23 mouse cellular contexts compared by ENCODE assay signal in the genomic region with DNA sequence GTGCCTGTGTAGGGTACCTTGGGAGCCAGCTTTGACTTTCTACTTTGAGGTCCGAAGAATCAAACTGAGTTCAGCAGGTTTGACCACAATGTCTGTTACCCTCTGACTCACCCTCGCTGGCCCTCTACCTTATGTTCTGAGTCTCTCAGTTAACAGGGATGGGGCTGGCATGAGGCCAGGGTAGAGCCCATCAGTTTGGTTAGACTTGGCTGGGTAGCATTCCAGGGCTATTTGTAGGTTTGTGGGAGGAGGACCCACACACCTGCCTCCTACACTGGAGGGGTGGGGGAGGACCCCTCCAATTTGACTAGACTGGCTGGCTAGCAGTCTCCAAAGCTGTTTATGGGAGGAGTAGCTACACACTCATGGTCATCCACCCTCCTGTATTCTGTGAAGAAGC. TPM values are rescaled to one million over a fixed set of nuclear protein-coding genes. Genes with fewer than 3 reads are reported as not detected.
A peak's percentile ranks its signal among the peaks of the same experiment; 100 is the strongest.
DNase-seq lines count a peak whose midpoint lies in the region; ATAC-seq and TF ChIP-seq lines count a peak whose summit lies in the region.
"Had no signal": no experiment of that assay in that cellular context is flagged by ENCODE, and none has a peak within 500 bp of the region (broad histone marks: within the 10 kb centered on the region; RNA-seq: fewer than 3 reads in every experiment).

No protein-coding gene starts in this region.

- TF ChIP-seq CTCF in left cerebral cortex, adult 2 months (IDR thresholded peaks at IDR 0.05): no peak
- no peak for TF ChIP-seq CTCF in thymus, adult 2 months (IDR thresholded peaks at IDR 0.05; ENCODE audit: borderline replicate concordance, control insufficient read depth, extremely low read depth, insufficient read depth, low read length, poor library complexity)

- intact Hi-C loops in left cerebral cortex, postnatal 4 days (cut with DNase I): no loop called here
- intact Hi-C loops in left cerebral cortex, adult 2 months (cut with DNase I): no loop called here

- H3K9ac ChIP-seq in heart, embryonic 12.5 days: no peak overlapping the region
- H3K9ac ChIP-seq: forebrain, postnatal 0 days; hindbrain, embryonic 15.5 days; kidney, embryonic 15.5 days; limb, embryonic 12.5 days; liver, embryonic 13.5 days; neural tube, embryonic 15.5 days had no signal

- no peak overlapping the region for H3K4me3 ChIP-seq in heart, embryonic 12.5 days
- no peak overlapping the region for H3K4me3 ChIP-seq in left cerebral cortex, adult 2 months
- no peak overlapping the region for H3K4me3 ChIP-seq in thymus, adult 2 months (ENCODE audit: control insufficient read depth, insufficient read depth, low read length)
- H3K4me3 ChIP-seq: forebrain, embryonic 10.5 days; hindbrain, embryonic 15.5 days; kidney, embryonic 15.5 days; limb, embryonic 12.5 days; liver, embryonic 13.5 days; neural tube, embryonic 15.5 days had no signal

- H3K4me1 ChIP-seq in heart, embryonic 12.5 days (replicated peaks): 0 out of 2 replicates have a peak, but pooled peaks cover 3% of the 10 kb centered on the region
- H3K4me1 ChIP-seq in thymus, adult 2 months (replicated peaks; ENCODE audit: control insufficient read depth, insufficient read depth, low read length): no peaks in the 10 kb centered on the region
- H3K4me1 ChIP-seq: forebrain, embryonic 10.5 days; hindbrain, embryonic 15.5 days; kidney, embryonic 15.5 days; limb, embryonic 12.5 days; liver, embryonic 13.5 days; neural tube, embryonic 15.5 days had no signal

- 80% methylated on average over 2 of the region's 2 CpGs for WGBS in heart, embryonic 12.5 days
- WGBS in thymus, adult 2 months: 92% methylated on average over 2 of the region's 2 CpGs

- DNase-seq in heart, adult 11 months: peak; percentile 67
- peak; percentile 10 for DNase-seq in left cerebral cortex, postnatal 4 days
- DNase-seq in left cerebral cortex, adult 2 months (ENCODE audit: extremely low spot score in 1 of 2, low spot score in 2 of 2): no peak
- DNase-seq in 3T3-L1 (ENCODE audit: low read depth, low spot score) (peak; percentile 61), NIH3T3 (ENCODE audit: low read depth) (peak; percentile 13)
- DNase-seq in thymus, adult 2 months: no peak
- DNase-seq: cerebellum, adult 18-20 months; forebrain, postnatal 0 days; gastrocnemius, postnatal 25 days; heart, postnatal 4 days; liver, embryonic 13.5 days; lung, adult 2 months; lung, postnatal 14 days; thymus, postnatal 14 days had no signal

- H3K4me2 ChIP-seq in heart, embryonic 12.5 days: no peak overlapping the region
- H3K4me2 ChIP-seq: hindbrain, embryonic 15.5 days; kidney, embryonic 15.5 days; limb, embryonic 12.5 days; liver, embryonic 13.5 days; midbrain, embryonic 11.5 days; neural tube, embryonic 15.5 days had no signal

- H3K9me3 ChIP-seq in heart, embryonic 12.5 days (replicated peaks): peaks cover 3% of the 10 kb centered on the region; the same call in 1 of the 2 replicates
- H3K9me3 ChIP-seq: forebrain, embryonic 10.5 days; hindbrain, embryonic 15.5 days; kidney, embryonic 15.5 days; limb, embryonic 12.5 days; liver, embryonic 13.5 days; neural tube, embryonic 15.5 days had no signal

- H3K27me3 ChIP-seq in heart, embryonic 12.5 days (replicated peaks): no peaks in the 10 kb centered on the region
- no peaks in the 10 kb centered on the region for H3K27me3 ChIP-seq in thymus, adult 2 months (ENCODE audit: control insufficient read depth, insufficient read depth, low read length)
- H3K27me3 ChIP-seq: hindbrain, embryonic 15.5 days; kidney, embryonic 15.5 days; limb, embryonic 12.5 days; liver, embryonic 13.5 days; neural tube, embryonic 15.5 days had no signal

- no peak for ATAC-seq in heart, embryonic 12.5 days (ENCODE audit: insufficient number of reproducible peaks, low FRiP score)
- ATAC-seq: CD4-positive, CD25-positive, alpha-beta regulatory T cell, adult 4 months; forebrain, postnatal 0 days had no signal

- H3K27ac ChIP-seq in heart, embryonic 12.5 days (ENCODE audit: poor library complexity, severe bottlenecking): no peak overlapping the region
- H3K27ac ChIP-seq in left cerebral cortex, adult 2 months: no peak overlapping the region
- H3K27ac ChIP-seq in thymus, adult 2 months (ENCODE audit: control insufficient read depth, insufficient read depth, low read length): no peak overlapping the region
- H3K27ac ChIP-seq: forebrain, embryonic 10.5 days; hindbrain, embryonic 15.5 days; kidney, embryonic 15.5 days; limb, embryonic 12.5 days; liver, embryonic 13.5 days; neural tube, embryonic 15.5 days; stomach, postnatal 0 days had no signal

- no peak for TF ChIP-seq POLR2A in thymus, adult 2 months (IDR thresholded peaks at IDR 0.05; ENCODE audit: control insufficient read depth, extremely low read depth, insufficient read depth, low read length, poor library complexity)

- H3K36me3 ChIP-seq in heart, embryonic 12.5 days: no peaks in the 10 kb centered on the region
- no peaks in the 10 kb centered on the region for H3K36me3 ChIP-seq in thymus, adult 2 months (ENCODE audit: control insufficient read depth, insufficient read depth, low read length)
- H3K36me3 ChIP-seq: forebrain, embryonic 10.5 days; hindbrain, embryonic 15.5 days; kidney, embryonic 15.5 days; limb, embryonic 12.5 days; liver, embryonic 13.5 days; neural tube, embryonic 15.5 days had no signal

RNA-seq across cellular contexts. Expression of gene Pla2r1, which starts 47.8 kb away (rescaled TPM):
- polyA plus RNA-seq in heart, embryonic 12.5 days (2016; fragmentation: Nextera tagmentation; extraction: Ambion mirVana): 2.4 and 2.5 TPM in 2 replicates
- 1 to 10 TPM in 1 of 2 experiments, under 1 TPM in 1; 0.34 to 1.0 TPM for total RNA-seq in left cerebral cortex, postnatal 4 days (2021)
- under 1 TPM; 0.23 to 0.28 TPM for total RNA-seq in left cerebral cortex, adult 2 months (2021)
- 0.47 and 0.60 TPM in 2 replicates for polyA plus RNA-seq in thymus, adult 2 months (2012; rRNA removed)
- polyA plus RNA-seq: CD4-positive, CD25-positive, alpha-beta regulatory T cell, adult 4 months had no signal

Comparison
In these comparisons a context has a peak if more than half of its experiments do, and no peak if none do; other contexts are left out.
1. DNase-seq: peak in heart, adult 11 months (single experiment), left cerebral cortex, postnatal 4 days (single experiment), 3T3-L1 (single experiment) and NIH3T3 (single experiment); none in left cerebral cortex, adult 2 months (0 of 2) and thymus, adult 2 months (single experiment).